Mouse (Mus musculus): Measurements from ENCODE around the gene Rnf220. TPM values are rescaled to one million over a fixed set of nuclear protein-coding genes. Genes with fewer than 3 reads are reported as not detected.

Gene Rnf220
- polyA plus RNA-seq, 1 experiment from 2014 or later: 109 TPM

GRCm38 (mm10) chr4:117231208-117231607 lies 265.6 kb downstream of the Rnf220 start:
- ATAC-seq: no peak
- H3K27me3 ChIP-seq (replicated peaks; ENCODE audit: control insufficient read depth, insufficient read depth, low read length): no peaks in the 10 kb centered on the region
- no peaks in the 10 kb centered on the region for H3K36me3 ChIP-seq (ENCODE audit: control insufficient read depth, insufficient read depth, low read length)
- H3K9ac ChIP-seq (ENCODE audit: low read depth, low read length): no peak overlapping the region
- H3K27ac ChIP-seq (ENCODE audit: low read depth, low read length): no peak overlapping the region
- H3K9me3 ChIP-seq (ENCODE audit: control insufficient read depth, low read length): no peaks in the 10 kb centered on the region
- WGBS: 92% methylated on average over 2 of the region's 2 CpGs
- H3K4me3 ChIP-seq (ENCODE audit: low read length): no peak overlapping the region
- H3K4me2 ChIP-seq (ENCODE audit: low read length): no peak overlapping the region
- H3K4me1 ChIP-seq (ENCODE audit: control insufficient read depth, insufficient read depth, low read depth, low read length): no peaks in the 10 kb centered on the region

GRCm38 (mm10) chr4:117230331-117230730 lies 266.5 kb downstream of the Rnf220 start:
- no peaks in the 10 kb centered on the region for H3K9me3 ChIP-seq (ENCODE audit: control insufficient read depth, low read length)
- no peaks in the 10 kb centered on the region for H3K4me1 ChIP-seq (ENCODE audit: control insufficient read depth, insufficient read depth, low read depth, low read length)
- no peak overlapping the region for H3K27ac ChIP-seq (ENCODE audit: low read depth, low read length)
- no peak overlapping the region for H3K9ac ChIP-seq (ENCODE audit: low read depth, low read length)
- ATAC-seq: no peak
- H3K4me3 ChIP-seq (ENCODE audit: low read length): no peak overlapping the region
- no peaks in the 10 kb centered on the region for H3K27me3 ChIP-seq (replicated peaks; ENCODE audit: control insufficient read depth, insufficient read depth, low read length)
- 45% methylated on average over 10 of the region's 10 CpGs for WGBS
- H3K4me2 ChIP-seq (ENCODE audit: low read length): no peak overlapping the region
- H3K36me3 ChIP-seq (ENCODE audit: control insufficient read depth, insufficient read depth, low read length): no peaks in the 10 kb centered on the region

GRCm38 (mm10) chr4:117229590-117229989 lies 267.3 kb downstream of the Rnf220 start:
- no peak for ATAC-seq
- Histone ChIP-seq H3K36me3 (ENCODE audit: control insufficient read depth, insufficient read depth, low read length) (no peaks in the 10 kb centered on the region), H3K27ac (ENCODE audit: low read depth, low read length) (no peak overlapping the region), H3K9ac (ENCODE audit: low read depth, low read length) (no peak overlapping the region), H3K4me3 (ENCODE audit: low read length) (no peak overlapping the region), H3K4me1 (ENCODE audit: control insufficient read depth, insufficient read depth, low read depth, low read length) (no peaks in the 10 kb centered on the region), H3K27me3 (replicated peaks; ENCODE audit: control insufficient read depth, insufficient read depth, low read length) (no peaks in the 10 kb centered on the region), H3K4me2 (ENCODE audit: low read length) (no peak overlapping the region), H3K9me3 (ENCODE audit: control insufficient read depth, low read length) (no peaks in the 10 kb centered on the region)
- WGBS: 75% methylated on average over 15 of the region's 15 CpGs

GRCm38 (mm10) chr4:117225250-117225649 lies 271.6 kb downstream of the Rnf220 start:
- Histone ChIP-seq H3K4me1 (ENCODE audit: control insufficient read depth, insufficient read depth, low read depth, low read length) (no peaks in the 10 kb centered on the region), H3K9me3 (ENCODE audit: control insufficient read depth, low read length) (no peaks in the 10 kb centered on the region), H3K4me2 (ENCODE audit: low read length) (no peak overlapping the region), H3K9ac (ENCODE audit: low read depth, low read length) (no peak overlapping the region), H3K27ac (ENCODE audit: low read depth, low read length) (no peak overlapping the region), H3K4me3 (ENCODE audit: low read length) (no peak overlapping the region), H3K36me3 (ENCODE audit: control insufficient read depth, insufficient read depth, low read length) (no peaks in the 10 kb centered on the region), H3K27me3 (replicated peaks; ENCODE audit: control insufficient read depth, insufficient read depth, low read length) (no peaks in the 10 kb centered on the region)
- no peak for ATAC-seq

GRCm38 (mm10) chr4:117224122-117224521 lies 272.7 kb downstream of the Rnf220 start:
- Histone ChIP-seq H3K36me3 (ENCODE audit: control insufficient read depth, insufficient read depth, low read length) (no peaks in the 10 kb centered on the region), H3K4me2 (ENCODE audit: low read length) (no peak overlapping the region), H3K27me3 (replicated peaks; ENCODE audit: control insufficient read depth, insufficient read depth, low read length) (no peaks in the 10 kb centered on the region), H3K9ac (ENCODE audit: low read depth, low read length) (no peak overlapping the region), H3K4me3 (ENCODE audit: low read length) (no peak overlapping the region), H3K27ac (ENCODE audit: low read depth, low read length) (no peak overlapping the region), H3K4me1 (ENCODE audit: control insufficient read depth, insufficient read depth, low read depth, low read length) (no peaks in the 10 kb centered on the region), H3K9me3 (ENCODE audit: control insufficient read depth, low read length) (no peaks in the 10 kb centered on the region)
- ATAC-seq: no peak
- 75% methylated on average over 8 of the region's 8 CpGs for WGBS

GRCm38 (mm10) chr4:117223001-117223400 lies 273.9 kb downstream of the Rnf220 start:
- Histone ChIP-seq H3K27ac (ENCODE audit: low read depth, low read length) (no peak overlapping the region), H3K27me3 (replicated peaks; ENCODE audit: control insufficient read depth, insufficient read depth, low read length) (no peaks in the 10 kb centered on the region), H3K4me1 (ENCODE audit: control insufficient read depth, insufficient read depth, low read depth, low read length) (no peaks in the 10 kb centered on the region), H3K36me3 (ENCODE audit: control insufficient read depth, insufficient read depth, low read length) (no peaks in the 10 kb centered on the region), H3K9ac (ENCODE audit: low read depth, low read length) (no peak overlapping the region), H3K4me2 (ENCODE audit: low read length) (no peak overlapping the region), H3K9me3 (ENCODE audit: control insufficient read depth, low read length) (no peaks in the 10 kb centered on the region), H3K4me3 (ENCODE audit: low read length) (no peak overlapping the region)
- 38% methylated on average over 5 of the region's 5 CpGs for WGBS
- ATAC-seq: no peak

GRCm38 (mm10) chr4:117221836-117222235 lies 275.0 kb downstream of the Rnf220 start:
- Histone ChIP-seq H3K4me2 (ENCODE audit: low read length) (no peak overlapping the region), H3K27ac (ENCODE audit: low read depth, low read length) (no peak overlapping the region), H3K36me3 (ENCODE audit: control insufficient read depth, insufficient read depth, low read length) (no peaks in the 10 kb centered on the region), H3K9me3 (ENCODE audit: control insufficient read depth, low read length) (no peaks in the 10 kb centered on the region), H3K27me3 (replicated peaks; ENCODE audit: control insufficient read depth, insufficient read depth, low read length) (no peaks in the 10 kb centered on the region), H3K9ac (ENCODE audit: low read depth, low read length) (no peak overlapping the region), H3K4me1 (ENCODE audit: control insufficient read depth, insufficient read depth, low read depth, low read length) (no peaks in the 10 kb centered on the region), H3K4me3 (ENCODE audit: low read length) (no peak overlapping the region)
- WGBS: 82% methylated on average over 9 of the region's 9 CpGs
- no peak for ATAC-seq

Other genes starting within 250 kb of the Rnf220 start
- gene Tmem53, start 245.1 kb downstream of the Rnf220 start, polyA plus RNA-seq (2015; fragmentation: Nextera tagmentation; extraction: Ambion mirVana): 10.3 and 11.4 TPM in 2 replicates
- gene Armh1, start 244.9 kb downstream of the Rnf220 start, polyA plus RNA-seq (2015; fragmentation: Nextera tagmentation; extraction: Ambion mirVana): 2.3 and 2.9 TPM in 2 replicates
- gene Eri3, start 53.3 kb upstream of the Rnf220 start, polyA plus RNA-seq (2015; fragmentation: Nextera tagmentation; extraction: Ambion mirVana): 254 and 276 TPM in 2 replicates
- gene Dmap1, start 185.2 kb upstream of the Rnf220 start, polyA plus RNA-seq (2015; fragmentation: Nextera tagmentation; extraction: Ambion mirVana): 77.7 and 80.5 TPM in 2 replicates
- gene Gm12845, start 227.4 kb upstream of the Rnf220 start, polyA plus RNA-seq (2015; fragmentation: Nextera tagmentation; extraction: Ambion mirVana): not detected in 2 replicates

Measured in hindbrain, embryonic 16.5 days (tissue).